Mouse (Mus musculus) hindbrain, embryonic 13.5 days (tissue): ENCODE measurements around the gene Igf2bp3. TPM values are rescaled to one million over a fixed set of nuclear protein-coding genes. Genes with fewer than 3 reads are reported as not detected.

ENCODE experiments used
- ATAC-seq: fragments of 200-750 bp; cut with Nextera tagmentation; 2 replicates; pipeline ENCODE4 v1.8.0; 2017; ENCODE audit warnings: moderate TSS enrichment; ENCODE audit not compliant: low FRiP score
- H3K27ac ChIP-seq: fragments of 300-500 bp; sonication (generic); 2 replicates; pipeline ENCODE4 v1.5.1; 2015; ENCODE audit warnings: inconsistent platforms, mild to moderate bottlenecking, moderate library complexity
- H3K27me3 ChIP-seq: fragments of 300-500 bp; sonication (generic); 2 replicates; pipeline ENCODE4 v1.6.1; 2015; ENCODE audit warnings: mild to moderate bottlenecking, inconsistent platforms
- H3K36me3 ChIP-seq: fragments of 300-500 bp; sonication (generic); 2 replicates; pipeline ENCODE4 v1.6.1; 2015; ENCODE audit warnings: mild to moderate bottlenecking, inconsistent platforms
- H3K4me1 ChIP-seq: fragments of 300-500 bp; sonication (generic); replicated peaks from 2 replicates; pipeline ENCODE4 v1.6.1; 2015; ENCODE audit warnings: inconsistent platforms
- H3K4me2 ChIP-seq: fragments of 300-500 bp; sonication (generic); 2 replicates; pipeline ENCODE4 v1.6.1; 2015; ENCODE audit warnings: inconsistent platforms, mild to moderate bottlenecking, moderate library complexity
- H3K4me3 ChIP-seq: fragments of 300-500 bp; sonication (generic); 2 replicates; pipeline ENCODE4 v1.5.1; 2015; ENCODE audit warnings: mild to moderate bottlenecking, inconsistent platforms
- H3K9ac ChIP-seq: fragments of 300-500 bp; sonication (generic); 2 replicates; pipeline ENCODE4 v1.6.1; 2015; ENCODE audit warnings: mild to moderate bottlenecking, inconsistent platforms
- H3K9me3 ChIP-seq: fragments of 300-500 bp; sonication (generic); 2 replicates; pipeline ENCODE4 v1.6.1; 2016; ENCODE audit warnings: inconsistent platforms
- WGBS: fragments of 180-500 bp; shearing (Covaris S2); methylation state at CpG from one replicate; pipeline ENCODE4 v1.1.7; 2015; 5-methylcytosine and 5-hydroxymethylcytosine counted together
- polyA plus RNA-seq: library from polyadenylated mRNA; unstranded; fragments of >200 nt; fragmentation: Nextera tagmentation; extraction: Ambion mirVana; gene quantifications from 2 replicates; pipeline ENCODE4 v1.2.1, GENCODE M21; 2015

Igf2bp3 gene
- polyA plus RNA-seq, 1 experiment from 2014 or later = 45.0 TPM

GRCm38 (mm10) chr6:49114457-49114856, 100.3 kb downstream of the Igf2bp3 start:
- WGBS = 92% methylated on average over 6 of the region's 6 CpGs
- Histone ChIP-seq H3K36me3 (peaks cover 25% of the 10 kb centered on the region), H3K4me2 (no peak overlapping the region), H3K4me1 (peaks cover 6% of the 10 kb centered on the region), H3K27me3 (no peaks in the 10 kb centered on the region), H3K27ac (no peak overlapping the region), H3K9me3 (no peaks in the 10 kb centered on the region), H3K4me3 (no peak overlapping the region), H3K9ac (no peak overlapping the region)
- no peak for ATAC-seq

GRCm38 (mm10) chr6:49113895-49114294, 100.9 kb downstream of the Igf2bp3 start:
- WGBS = 84% methylated on average over 7 of the region's 7 CpGs
- H3K9ac ChIP-seq = no peak overlapping the region

DNA sequence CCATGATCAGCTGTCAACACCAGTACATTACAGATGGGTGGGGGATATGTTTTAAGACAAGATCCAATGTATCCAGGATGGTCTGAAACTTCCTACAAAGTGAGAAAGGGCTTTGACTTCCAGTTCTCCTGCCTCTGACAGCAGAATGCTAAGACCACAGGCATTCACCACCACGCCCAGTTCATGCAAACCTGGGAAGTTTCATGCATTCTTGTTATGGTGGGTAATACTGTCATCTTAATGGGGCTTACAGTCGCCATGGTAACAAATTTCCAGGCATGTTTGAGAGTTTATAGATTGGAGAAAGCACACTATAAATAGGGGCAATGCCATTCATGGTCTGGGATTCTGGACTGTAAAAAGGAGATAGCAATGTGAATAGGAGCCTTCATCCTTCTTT, 105.6 kb downstream of the Igf2bp3 start:
- H3K27me3 ChIP-seq = no peaks in the 10 kb centered on the region
- no peak overlapping the region for H3K4me3 ChIP-seq
- no peak overlapping the region for H3K9ac ChIP-seq
- H3K4me1 ChIP-seq = no peaks in the 10 kb centered on the region
- ATAC-seq = no peak
- H3K36me3 ChIP-seq = peaks cover 48% of the 10 kb centered on the region
- H3K9me3 ChIP-seq = no peaks in the 10 kb centered on the region
- no peak overlapping the region; the same call in 1 of the 2 replicates for H3K27ac ChIP-seq
- H3K4me2 ChIP-seq = no peak overlapping the region
- 95% methylated on average over 2 of the region's 2 CpGs for WGBS

More at GRCm38 (mm10) chr6:49113895-49114294, 100.9 kb downstream of the Igf2bp3 start:
- Histone ChIP-seq H3K4me2 (no peak overlapping the region), H3K9me3 (no peaks in the 10 kb centered on the region), H3K4me3 (no peak overlapping the region), H3K27me3 (no peaks in the 10 kb centered on the region), H3K4me1 (0 out of 2 replicates have a peak, but pooled peaks cover 4% of the 10 kb centered on the region), H3K36me3 (peaks cover 31% of the 10 kb centered on the region), H3K27ac (no peak overlapping the region)
- ATAC-seq = no peak

DNA sequence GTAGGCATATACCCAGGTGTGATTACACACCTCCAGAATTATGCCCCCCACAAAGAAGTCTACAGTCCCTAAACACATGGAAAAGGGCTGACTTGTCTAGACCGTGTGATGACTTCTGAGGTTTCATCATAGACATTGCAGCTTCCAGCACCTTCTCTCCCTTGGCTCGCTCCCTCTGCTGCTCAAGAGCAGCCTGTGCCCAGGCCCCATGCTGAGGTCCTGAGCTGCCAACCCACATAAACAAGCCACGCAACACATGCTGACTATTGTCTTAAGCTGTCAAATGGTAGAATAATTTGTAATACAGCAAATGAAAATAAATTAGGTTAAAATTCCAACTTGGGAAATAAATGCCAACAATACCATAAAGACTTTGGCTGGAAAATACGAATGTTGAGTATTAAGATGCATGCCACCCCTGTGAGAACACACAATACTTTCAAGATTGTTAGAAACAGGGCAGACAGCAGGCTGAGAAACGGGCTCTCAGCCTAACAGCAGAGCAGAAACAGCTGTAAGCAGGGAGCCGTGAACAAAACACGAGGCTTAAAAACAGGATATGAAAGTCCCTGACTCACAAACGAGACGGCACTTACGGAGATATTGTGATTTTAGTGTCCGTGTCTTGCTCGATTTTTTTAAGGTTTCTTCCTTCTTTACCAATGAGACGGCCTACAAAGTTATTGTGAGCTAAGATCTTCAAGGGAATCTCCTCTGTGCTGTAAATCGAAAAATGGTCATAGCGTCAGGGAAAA, 107.8 kb downstream of the Igf2bp3 start:
- no peak for ATAC-seq
- Histone ChIP-seq H3K9ac (no peak overlapping the region), H3K36me3 (peaks cover 68% of the 10 kb centered on the region), H3K4me3 (no peak overlapping the region), H3K27me3 (no peaks in the 10 kb centered on the region), H3K4me1 (no peaks in the 10 kb centered on the region), H3K9me3 (no peaks in the 10 kb centered on the region), H3K4me2 (no peak overlapping the region), H3K27ac (no peak overlapping the region)
- WGBS = 90% methylated on average over 15 of the region's 15 CpGs

- Histone ChIP-seq H3K4me2 (no peak overlapping the region), H3K4me3 (no peak overlapping the region), H3K9me3 (no peaks in the 10 kb centered on the region), H3K4me1 (peaks cover 14% of the 10 kb centered on the region), H3K27ac (no peak overlapping the region), H3K36me3 (peaks cover 49% of the 10 kb centered on the region), H3K9ac (no peak overlapping the region), H3K27me3 (no peaks in the 10 kb centered on the region)
- WGBS = 89% methylated on average over 1 of the region's 1 CpGs
- ATAC-seq = no peak
Measured at GRCm38 (mm10) chr6:49099086-49099485, 115.7 kb downstream of the Igf2bp3 start.

- Histone ChIP-seq H3K9me3 (no peaks in the 10 kb centered on the region), H3K9ac (no peak overlapping the region), H3K4me3 (no peak overlapping the region), H3K36me3 (peaks cover 49% of the 10 kb centered on the region), H3K4me1 (peaks cover 14% of the 10 kb centered on the region), H3K27ac (no peak overlapping the region), H3K4me2 (no peak overlapping the region), H3K27me3 (no peaks in the 10 kb centered on the region)
- WGBS = 86% methylated on average over 5 of the region's 5 CpGs
- ATAC-seq = no peak
Measured at GRCm38 (mm10) chr6:49097596-49098110, 117.1 kb downstream of the Igf2bp3 start.

DNA sequence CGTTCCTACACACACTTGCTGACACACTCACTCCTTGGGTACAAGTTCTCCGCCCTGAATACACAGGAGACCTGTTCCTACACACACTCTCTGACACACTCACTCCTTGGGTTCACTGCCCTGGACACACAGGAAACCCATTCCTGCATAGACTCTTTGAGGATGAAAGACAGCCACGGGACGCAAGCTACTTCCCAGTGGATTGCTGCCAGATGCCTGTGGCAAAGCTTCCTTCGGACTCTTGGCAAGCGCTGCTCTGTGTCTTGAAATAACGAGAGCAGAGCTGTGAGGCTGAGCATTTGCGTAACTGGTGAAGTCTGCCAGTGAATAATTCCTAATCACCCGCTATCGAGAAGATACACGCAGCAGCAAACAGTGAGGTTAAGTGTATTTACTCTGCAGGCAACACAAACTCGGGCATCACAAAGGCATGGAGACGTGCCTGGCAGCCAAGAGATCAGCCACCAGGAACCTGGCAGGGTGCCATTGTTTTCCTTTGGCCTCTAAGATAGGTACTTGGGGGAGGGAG, 117.8 kb downstream of the Igf2bp3 start:
- no peaks in the 10 kb centered on the region for H3K27me3 ChIP-seq
- no peak overlapping the region for H3K4me2 ChIP-seq
- H3K36me3 ChIP-seq = peaks cover 49% of the 10 kb centered on the region
- no peaks in the 10 kb centered on the region for H3K9me3 ChIP-seq
- H3K4me1 ChIP-seq = peaks cover 14% of the 10 kb centered on the region
- peak overlapping the region; percentile 40 for H3K27ac ChIP-seq
- no peak overlapping the region for H3K9ac ChIP-seq
- no peak for ATAC-seq
- H3K4me3 ChIP-seq = no peak overlapping the region
- WGBS = 57% methylated on average over 13 of the region's 13 CpGs

GRCm38 (mm10) chr6:49096421-49096820, 118.3 kb downstream of the Igf2bp3 start:
- Histone ChIP-seq H3K27ac (no peak overlapping the region), H3K4me3 (no peak overlapping the region), H3K27me3 (no peaks in the 10 kb centered on the region), H3K4me1 (peaks cover 14% of the 10 kb centered on the region), H3K4me2 (no peak overlapping the region), H3K9ac (no peak overlapping the region), H3K36me3 (peaks cover 52% of the 10 kb centered on the region), H3K9me3 (no peaks in the 10 kb centered on the region)
- WGBS = 87% methylated on average over 7 of the region's 7 CpGs
- no peak for ATAC-seq

DNA sequence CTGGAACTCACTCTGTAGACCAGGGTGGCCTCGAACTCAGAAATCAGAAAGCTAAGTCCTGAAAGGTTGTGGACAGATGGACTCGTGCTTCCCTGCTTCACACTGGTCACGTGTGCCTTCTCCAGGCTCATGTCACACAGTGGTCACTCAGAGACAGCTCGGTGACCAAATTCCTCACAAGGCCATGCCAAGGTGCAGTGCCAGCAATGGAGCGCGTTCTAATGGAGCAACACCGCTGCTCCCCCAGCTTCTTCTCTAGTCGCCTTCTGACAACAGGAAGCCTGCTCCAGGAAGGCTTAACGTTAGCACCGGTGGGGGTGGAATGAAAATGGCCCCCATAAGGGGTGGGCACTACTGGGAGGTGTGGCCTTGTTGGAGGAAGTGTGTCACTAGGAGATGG, 119.8 kb downstream of the Igf2bp3 start:
- 90% methylated on average over 10 of the region's 10 CpGs for WGBS
- no peak for ATAC-seq
- no peak overlapping the region for H3K4me2 ChIP-seq
- no peaks in the 10 kb centered on the region for H3K27me3 ChIP-seq
- H3K27ac ChIP-seq = no peak overlapping the region
- H3K36me3 ChIP-seq = peaks cover 64% of the 10 kb centered on the region
- H3K4me3 ChIP-seq = no peak overlapping the region
- H3K4me1 ChIP-seq = peaks cover 14% of the 10 kb centered on the region
- no peaks in the 10 kb centered on the region for H3K9me3 ChIP-seq
- H3K9ac ChIP-seq = no peak overlapping the region

DNA sequence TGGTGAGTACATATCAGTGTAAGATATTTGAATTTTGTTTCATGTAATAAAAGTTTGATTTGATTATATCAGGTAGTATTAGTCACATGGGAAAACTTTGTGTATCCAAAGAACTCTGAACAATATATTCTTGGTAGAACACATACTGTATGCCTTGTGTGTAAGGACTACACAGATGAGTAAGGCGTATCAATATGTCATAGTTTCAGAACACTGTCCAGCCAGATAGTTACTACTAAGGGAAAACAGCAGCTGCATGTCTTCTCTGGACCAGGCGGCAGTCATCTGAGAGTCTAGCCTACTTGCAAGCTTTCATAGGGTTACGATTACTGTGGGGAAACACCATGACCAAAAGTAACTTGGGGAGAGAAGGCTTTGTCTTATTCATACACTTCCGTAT, 131.7 kb downstream of the Igf2bp3 start:
- Histone ChIP-seq H3K4me1 (no peaks in the 10 kb centered on the region), H3K4me2 (no peak overlapping the region), H3K9ac (no peak overlapping the region), H3K4me3 (no peak overlapping the region), H3K9me3 (no peaks in the 10 kb centered on the region), H3K27ac (no peak overlapping the region), H3K27me3 (no peaks in the 10 kb centered on the region), H3K36me3 (peaks cover 46% of the 10 kb centered on the region)
- 93% methylated on average over 4 of the region's 4 CpGs for whole genome bisulfite sequencing
- ATAC-seq = no peak

DNA sequence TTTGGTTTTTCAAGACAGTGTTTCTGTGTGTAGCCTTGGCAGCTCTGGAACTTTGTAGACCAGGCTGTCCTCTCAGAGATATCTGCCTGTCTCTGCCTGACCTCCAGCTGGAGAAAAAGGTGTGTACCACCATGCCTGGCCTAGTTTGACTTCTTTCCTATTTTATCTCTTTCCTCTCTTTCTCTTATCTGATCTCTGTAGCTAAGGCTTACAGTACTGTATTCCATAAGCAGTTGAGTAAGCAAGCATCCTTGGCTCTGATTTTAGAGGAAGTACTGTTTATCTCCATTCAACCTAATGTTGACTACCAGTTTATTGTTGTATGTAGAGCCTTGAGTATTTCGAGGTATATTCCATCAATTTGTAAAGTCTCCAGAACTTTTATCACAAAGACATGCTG, 135.4 kb downstream of the Igf2bp3 start:
- Histone ChIP-seq H3K36me3 (peaks cover 16% of the 10 kb centered on the region), H3K4me3 (no peak overlapping the region), H3K27me3 (no peaks in the 10 kb centered on the region), H3K9me3 (no peaks in the 10 kb centered on the region), H3K9ac (no peak overlapping the region), H3K27ac (no peak overlapping the region), H3K4me2 (no peak overlapping the region), H3K4me1 (peaks cover 18% of the 10 kb centered on the region)
- WGBS = 95% methylated on average over 1 of the region's 1 CpGs
- no peak for ATAC-seq

DNA sequence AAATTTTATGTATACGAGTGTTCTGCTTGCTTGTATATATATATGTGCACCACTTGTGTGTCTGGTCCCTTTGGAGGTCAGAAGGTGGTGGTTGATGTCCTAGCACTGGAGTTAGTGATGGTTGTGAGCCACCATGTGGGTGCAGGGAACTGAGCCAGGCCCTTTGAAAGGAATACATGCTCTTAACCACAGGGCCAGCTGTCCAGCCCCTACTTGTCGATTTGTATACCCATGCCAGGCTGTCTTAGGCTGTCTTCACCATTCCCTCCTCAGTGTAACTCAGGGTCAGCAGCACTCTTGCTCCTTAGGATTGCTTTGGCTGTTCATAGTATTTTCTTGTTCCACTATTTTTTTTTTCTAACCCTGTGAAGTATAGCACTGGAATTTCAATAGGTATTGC, 136.9 kb downstream of the Igf2bp3 start:
- no peak overlapping the region for H3K9ac ChIP-seq
- no peaks in the 10 kb centered on the region for H3K9me3 ChIP-seq
- peaks cover 20% of the 10 kb centered on the region for H3K4me1 ChIP-seq
- no peak overlapping the region for H3K27ac ChIP-seq
- H3K4me3 ChIP-seq = no peak overlapping the region
- no peak for ATAC-seq
- WGBS = 92% methylated on average over 2 of the region's 2 CpGs
- H3K36me3 ChIP-seq = peaks cover 2% of the 10 kb centered on the region; the same call in 1 of the 2 replicates
- H3K4me2 ChIP-seq = no peak overlapping the region
- H3K27me3 ChIP-seq = no peaks in the 10 kb centered on the region

GRCm38 (mm10) chr6:49074117-49074490, 140.7 kb downstream of the Igf2bp3 start:
- Histone ChIP-seq H3K27ac (peak overlapping the region; percentile 89), H3K4me2 (peak overlapping the region; percentile 77), H3K27me3 (no peaks in the 10 kb centered on the region), H3K4me3 (peak overlapping the region; percentile 98), H3K9ac (peak overlapping the region; percentile 97), H3K9me3 (no peaks in the 10 kb centered on the region), H3K36me3 (no peaks in the 10 kb centered on the region), H3K4me1 (peaks cover 20% of the 10 kb centered on the region)
- ATAC-seq = peak; percentile 84
- 2% methylated on average over 19 of the region's 19 CpGs for WGBS
